Mouse (Mus musculus): ENCODE results near the gene Prkd3. TPM values are rescaled to one million over a fixed set of nuclear protein-coding genes. Genes with fewer than 3 reads are reported as not detected.

The Prkd3 gene
- polyA plus RNA-seq, 1 experiment from 2014 or later = 56.8 TPM

DNA sequence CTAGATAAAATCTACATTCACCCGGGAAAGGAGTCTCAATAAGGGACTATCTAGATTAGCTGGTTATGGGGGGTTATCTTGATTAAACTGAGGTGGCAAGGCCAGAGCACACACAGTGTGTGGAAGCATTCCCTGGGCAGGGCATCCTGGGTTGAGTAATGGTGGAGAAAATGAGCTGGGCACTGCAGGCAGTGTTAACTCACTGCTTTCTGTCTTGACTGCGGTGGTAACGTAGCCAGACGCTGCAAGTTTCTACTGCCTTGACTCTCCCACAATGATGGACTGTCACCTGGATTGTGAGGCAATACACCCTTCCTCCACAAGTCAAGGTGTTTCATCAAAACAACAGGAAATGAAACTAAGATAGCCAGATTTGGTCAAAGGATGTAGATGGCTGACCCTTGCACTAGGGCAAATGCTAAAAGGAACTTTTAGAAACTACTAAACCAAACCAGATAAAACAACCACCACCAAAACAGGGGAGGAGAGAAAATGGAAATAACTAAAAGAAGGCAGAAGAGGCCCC lies 20.8 kb downstream of the Prkd3 start:
- Histone ChIP-seq H3K36me3 (no peaks in the 10 kb centered on the region), H3K4me3 (replicated peaks) (no peak overlapping the region), H3K9me3 (no peaks in the 10 kb centered on the region), H3K27ac (no peak overlapping the region), H3K4me1 (replicated peaks) (no peaks in the 10 kb centered on the region; the same call in 1 of the 2 replicates), H3K9ac (replicated peaks) (no peak overlapping the region), H3K27me3 (no peaks in the 10 kb centered on the region), H3K4me2 (no peak overlapping the region)
- WGBS = 84% methylated on average over 4 of the region's 4 CpGs
- ATAC-seq (ENCODE audit: insufficient number of reproducible peaks, insufficient read depth, low FRiP score, low TSS enrichment, low read depth) = no peak

DNA sequence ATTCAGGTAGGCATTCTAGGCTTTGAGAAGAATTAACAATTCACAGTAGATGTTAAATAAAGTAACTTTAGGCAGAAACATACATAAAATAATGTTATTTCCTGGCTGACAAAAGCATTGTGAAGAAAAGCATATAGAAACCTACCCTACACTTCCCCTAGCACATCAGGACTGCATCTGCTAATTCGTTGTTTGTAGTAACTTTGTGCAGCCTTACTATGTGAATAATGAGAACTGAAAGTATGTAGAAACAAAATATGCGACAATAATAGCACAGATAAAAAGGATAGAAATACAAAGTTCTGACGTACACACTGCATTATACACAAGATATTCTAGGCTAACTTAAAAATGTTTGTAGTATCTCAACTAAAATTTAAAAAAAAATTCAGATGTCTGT lies 21.4 kb downstream of the Prkd3 start:
- Histone ChIP-seq H3K36me3 (no peaks in the 10 kb centered on the region), H3K4me1 (replicated peaks) (no peaks in the 10 kb centered on the region; the same call in 1 of the 2 replicates), H3K9ac (replicated peaks) (no peak overlapping the region), H3K9me3 (no peaks in the 10 kb centered on the region), H3K27me3 (no peaks in the 10 kb centered on the region), H3K4me2 (no peak overlapping the region), H3K27ac (no peak overlapping the region), H3K4me3 (replicated peaks) (no peak overlapping the region)
- 91% methylated on average over 3 of the region's 3 CpGs for WGBS
- ATAC-seq (ENCODE audit: insufficient number of reproducible peaks, insufficient read depth, low FRiP score, low TSS enrichment, low read depth) = no peak

DNA sequence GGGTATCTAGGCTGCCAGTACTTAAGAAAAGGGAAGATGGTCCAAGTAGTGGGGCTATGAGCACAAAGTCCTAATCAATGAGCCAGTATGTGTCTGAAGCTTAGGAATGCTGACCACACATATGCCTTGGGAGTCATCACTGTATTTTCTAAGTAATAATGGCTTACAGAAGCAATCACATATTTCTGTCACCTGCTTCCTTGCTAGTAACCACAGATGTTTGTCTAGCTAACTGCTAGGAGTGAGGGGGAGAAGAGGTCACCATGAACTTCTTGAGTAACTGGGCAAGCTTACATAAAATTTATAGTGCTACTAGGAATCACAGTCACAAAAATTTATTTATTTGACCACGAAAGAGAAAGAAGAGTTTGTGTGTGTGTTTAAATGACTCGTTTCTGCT lies 22.5 kb downstream of the Prkd3 start:
- Histone ChIP-seq H3K4me2 (no peak overlapping the region), H3K36me3 (no peaks in the 10 kb centered on the region), H3K27ac (no peak overlapping the region), H3K4me3 (replicated peaks) (no peak overlapping the region), H3K4me1 (replicated peaks) (peaks cover 1% of the 10 kb centered on the region; the same call in 1 of the 2 replicates), H3K9me3 (no peaks in the 10 kb centered on the region), H3K9ac (replicated peaks) (no peak overlapping the region), H3K27me3 (no peaks in the 10 kb centered on the region)
- no peak for ATAC-seq (ENCODE audit: insufficient number of reproducible peaks, insufficient read depth, low FRiP score, low TSS enrichment, low read depth)
- 69% methylated on average over 2 of the region's 2 CpGs for WGBS

DNA sequence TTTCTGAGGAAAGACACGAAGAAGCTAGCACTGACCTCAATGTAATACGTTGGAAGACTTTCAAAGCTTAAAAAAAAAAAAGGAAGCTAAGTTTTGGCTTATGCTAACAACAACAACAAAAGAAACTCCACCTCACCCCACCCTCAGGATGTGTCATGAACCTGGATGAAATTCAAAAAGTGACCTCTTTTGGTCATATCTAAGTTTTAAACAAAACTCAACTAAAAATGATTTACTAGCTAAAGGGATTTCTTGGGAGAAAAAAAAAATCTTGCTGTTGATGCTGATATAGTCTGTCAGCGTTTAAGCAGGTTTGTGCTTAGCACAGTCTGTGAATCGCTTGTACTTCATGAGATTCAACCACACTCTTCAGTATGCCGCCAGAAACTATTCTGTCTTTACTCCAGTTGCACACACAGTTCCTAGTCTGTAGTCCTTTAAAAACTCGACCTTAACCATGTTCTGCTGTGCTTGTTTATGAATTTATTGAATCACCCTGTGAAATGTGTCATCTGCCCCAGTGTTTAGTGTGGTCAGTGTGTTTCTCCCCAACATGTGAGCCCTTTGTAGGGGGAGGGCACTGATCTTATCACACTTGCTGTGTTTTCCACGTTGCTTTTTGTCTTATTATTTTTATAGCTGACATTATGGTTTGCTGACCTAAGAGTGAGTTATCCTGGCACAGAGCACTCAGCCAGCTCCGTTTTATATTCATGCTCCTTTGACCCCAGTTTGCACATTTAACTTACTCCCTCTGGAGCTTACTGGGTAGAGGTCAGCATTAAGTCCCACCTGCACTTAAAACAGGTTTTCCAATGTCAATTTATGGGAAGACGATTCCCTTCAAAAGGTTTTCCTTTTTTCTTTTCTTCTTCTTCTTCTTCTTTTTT lies 25.4 kb downstream of the Prkd3 start:
- H3K36me3 ChIP-seq = no peaks in the 10 kb centered on the region
- no peak for ATAC-seq (ENCODE audit: insufficient number of reproducible peaks, insufficient read depth, low FRiP score, low TSS enrichment, low read depth)
- H3K9me3 ChIP-seq = no peaks in the 10 kb centered on the region
- peaks cover 12% of the 10 kb centered on the region for H3K4me1 ChIP-seq (replicated peaks)
- no peak overlapping the region for H3K4me3 ChIP-seq (replicated peaks)
- H3K9ac ChIP-seq (replicated peaks) = no peak overlapping the region
- H3K27ac ChIP-seq = no peak overlapping the region
- H3K27me3 ChIP-seq = no peaks in the 10 kb centered on the region
- 69% methylated on average over 9 of the region's 9 CpGs for WGBS
- no peak overlapping the region for H3K4me2 ChIP-seq

DNA sequence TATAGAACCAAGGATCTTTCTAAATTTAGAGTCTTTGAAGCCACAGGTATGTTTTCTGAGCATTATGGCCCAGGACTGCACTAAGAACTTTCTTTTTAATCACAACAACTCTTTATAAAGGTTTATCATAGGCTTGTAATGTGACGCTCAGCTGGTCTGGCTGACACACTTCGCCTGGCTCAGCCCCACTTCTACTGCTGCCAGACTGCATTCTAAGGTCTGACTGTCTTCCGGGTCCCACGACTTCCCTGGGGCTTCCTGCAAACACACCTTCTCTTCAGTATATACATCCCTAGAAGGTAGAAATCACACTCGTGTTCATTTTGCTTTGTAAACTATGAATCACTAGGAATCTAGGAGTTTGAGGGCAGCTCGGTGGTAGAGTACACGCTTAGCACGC lies 26.2 kb downstream of the Prkd3 start:
- H3K4me1 ChIP-seq (replicated peaks) = peaks cover 12% of the 10 kb centered on the region
- no peak for ATAC-seq (ENCODE audit: insufficient number of reproducible peaks, insufficient read depth, low FRiP score, low TSS enrichment, low read depth)
- H3K27me3 ChIP-seq = no peaks in the 10 kb centered on the region
- 90% methylated on average over 8 of the region's 8 CpGs for WGBS
- no peak overlapping the region for H3K27ac ChIP-seq
- H3K9me3 ChIP-seq = no peaks in the 10 kb centered on the region
- no peaks in the 10 kb centered on the region; the same call in 1 of the 2 replicates for H3K36me3 ChIP-seq
- H3K9ac ChIP-seq (replicated peaks) = no peak overlapping the region
- no peak overlapping the region for H3K4me2 ChIP-seq
- no peak overlapping the region for H3K4me3 ChIP-seq (replicated peaks)

DNA sequence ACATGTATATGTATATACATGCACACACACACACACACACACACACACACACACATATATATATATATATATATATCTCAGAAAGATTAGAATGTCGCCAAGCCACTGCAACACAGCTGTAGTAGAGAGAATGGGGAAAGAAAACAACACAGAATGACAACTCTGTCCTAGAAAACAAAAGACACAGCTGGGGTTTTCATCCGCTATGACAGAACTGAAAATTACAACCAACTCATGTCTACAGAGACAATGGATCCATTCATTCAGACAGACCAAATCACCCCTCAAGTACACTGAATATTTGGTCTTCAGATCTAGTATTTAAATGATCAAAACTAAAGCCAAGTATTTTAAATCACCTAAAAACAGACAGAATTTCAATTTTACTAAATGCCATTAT lies 26.9 kb downstream of the Prkd3 start:
- H3K27ac ChIP-seq = no peak overlapping the region
- H3K4me1 ChIP-seq (replicated peaks) = peaks cover 12% of the 10 kb centered on the region
- H3K36me3 ChIP-seq = no peaks in the 10 kb centered on the region; the same call in 1 of the 2 replicates
- no peak for ATAC-seq (ENCODE audit: insufficient number of reproducible peaks, insufficient read depth, low FRiP score, low TSS enrichment, low read depth)
- H3K4me3 ChIP-seq (replicated peaks) = no peak overlapping the region
- H3K9me3 ChIP-seq = no peaks in the 10 kb centered on the region
- no peak overlapping the region for H3K9ac ChIP-seq (replicated peaks)
- WGBS = 80% methylated on average over 2 of the region's 2 CpGs
- no peaks in the 10 kb centered on the region for H3K27me3 ChIP-seq
- no peak overlapping the region for H3K4me2 ChIP-seq

DNA sequence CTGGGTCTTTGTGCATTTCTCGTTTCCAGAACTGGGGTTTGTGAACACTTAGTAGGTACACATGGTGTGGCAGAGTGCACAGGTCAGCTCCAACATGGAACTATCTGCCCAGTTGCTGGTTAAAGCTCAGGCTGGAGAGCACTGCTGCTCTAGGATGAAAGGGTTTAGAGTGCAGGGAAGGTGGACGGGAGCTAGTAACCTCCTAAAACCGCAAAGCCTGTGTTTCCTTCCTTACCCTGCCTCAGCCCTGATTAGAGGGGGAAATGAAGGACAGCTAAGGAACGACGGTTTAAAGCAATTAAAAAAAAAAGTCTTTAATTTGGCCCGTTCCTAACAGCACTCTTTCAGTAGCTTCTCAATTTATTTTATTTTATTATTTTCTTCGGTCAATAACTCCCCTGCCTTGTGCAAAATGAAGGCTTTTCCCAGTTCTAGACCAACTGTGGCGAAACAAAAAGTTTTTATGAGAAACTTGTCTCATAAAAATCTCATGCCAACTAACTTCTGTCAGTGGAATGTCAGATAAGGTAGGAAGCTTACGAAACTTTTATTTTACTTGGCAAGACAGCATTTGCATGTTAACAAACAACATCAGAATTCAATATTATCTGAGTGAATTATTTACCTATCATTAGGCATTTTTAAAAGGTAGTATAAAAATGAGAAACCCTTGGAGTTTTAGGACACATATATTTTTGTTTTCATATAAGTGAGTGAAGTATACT lies 28.2 kb downstream of the Prkd3 start:
- H3K36me3 ChIP-seq = no peaks in the 10 kb centered on the region; the same call in 1 of the 2 replicates
- H3K4me3 ChIP-seq (replicated peaks) = no peak overlapping the region
- H3K9ac ChIP-seq (replicated peaks) = no peak overlapping the region
- no peak overlapping the region for H3K27ac ChIP-seq
- H3K4me2 ChIP-seq = 0 out of 2 replicates have a peak overlapping the region, but pooled peaks have one; percentile 8
- ATAC-seq (ENCODE audit: insufficient number of reproducible peaks, insufficient read depth, low FRiP score, low TSS enrichment, low read depth) = no peak
- no peaks in the 10 kb centered on the region for H3K9me3 ChIP-seq
- H3K27me3 ChIP-seq = no peaks in the 10 kb centered on the region
- 42% methylated on average over 9 of the region's 9 CpGs for WGBS
- peaks cover 12% of the 10 kb centered on the region for H3K4me1 ChIP-seq (replicated peaks)

DNA sequence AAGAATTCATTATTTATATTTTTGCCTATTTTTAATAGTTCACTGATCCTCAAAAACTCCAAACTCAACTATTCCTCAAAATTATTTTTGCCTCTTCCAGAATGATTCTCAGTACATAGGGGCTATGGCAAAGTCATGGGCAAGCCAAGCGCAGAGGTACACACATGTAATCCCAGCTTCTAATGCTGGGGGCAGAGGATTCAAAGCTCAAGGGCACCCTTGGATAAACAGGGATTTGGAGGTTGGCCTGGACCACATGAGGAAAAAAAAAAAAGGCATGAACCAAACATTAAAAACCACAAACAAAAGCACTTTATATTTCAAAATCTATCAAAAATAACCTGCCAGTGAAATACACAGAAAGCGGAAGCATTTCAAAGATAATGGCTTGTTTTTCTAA lies 29.1 kb downstream of the Prkd3 start:
- Histone ChIP-seq H3K4me3 (replicated peaks) (no peak overlapping the region), H3K9me3 (no peaks in the 10 kb centered on the region), H3K9ac (replicated peaks) (no peak overlapping the region), H3K4me1 (replicated peaks) (peaks cover 15% of the 10 kb centered on the region), H3K27ac (no peak overlapping the region), H3K4me2 (no peak overlapping the region), H3K36me3 (no peaks in the 10 kb centered on the region; the same call in 1 of the 2 replicates), H3K27me3 (no peaks in the 10 kb centered on the region)
- 96% methylated on average over 2 of the region's 2 CpGs for WGBS
- ATAC-seq (ENCODE audit: insufficient number of reproducible peaks, insufficient read depth, low FRiP score, low TSS enrichment, low read depth) = no peak

DNA sequence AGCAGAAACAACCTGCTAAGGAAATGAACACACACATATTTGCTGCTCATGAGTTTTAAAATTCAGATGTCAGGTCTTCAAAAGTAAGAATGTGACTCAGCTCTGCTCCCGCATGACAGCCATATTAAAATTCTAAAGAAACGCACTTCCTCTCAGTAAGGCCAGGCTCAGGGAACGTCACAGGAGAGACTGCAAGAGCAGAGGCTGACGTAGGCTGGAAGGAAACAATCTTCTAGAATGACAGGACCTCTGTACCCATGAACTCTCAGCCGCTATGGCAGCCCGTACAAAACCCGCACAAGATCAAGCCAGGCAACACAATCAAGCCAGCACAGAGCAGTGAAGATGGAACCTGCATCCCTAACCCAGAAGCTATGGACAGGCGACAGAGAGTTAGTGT lies 31.6 kb downstream of the Prkd3 start:
- 74% methylated on average over 8 of the region's 8 CpGs for WGBS

DNA sequence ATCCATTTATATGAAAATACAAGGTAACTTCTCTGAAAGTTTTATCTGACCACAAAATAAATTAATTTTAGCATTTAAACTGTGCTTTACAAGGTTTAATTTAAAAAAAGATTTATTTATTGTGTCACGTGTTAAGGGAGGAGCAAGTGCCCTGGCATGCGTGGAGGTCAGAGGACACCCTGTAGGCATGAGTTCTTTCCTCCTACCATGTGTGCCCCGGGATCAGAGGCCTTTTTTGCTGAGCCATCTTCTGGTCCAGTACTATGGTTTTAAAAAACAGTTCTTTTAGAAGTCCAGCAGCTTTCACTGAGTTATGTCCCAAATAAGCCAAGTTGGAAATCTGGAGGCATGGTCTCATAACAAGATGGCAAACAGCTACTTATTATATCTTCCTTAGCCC lies 36.9 kb downstream of the Prkd3 start:
- 90% methylated on average over 3 of the region's 3 CpGs for WGBS
- Histone ChIP-seq H3K36me3 (peaks cover 52% of the 10 kb centered on the region), H3K9me3 (no peaks in the 10 kb centered on the region), H3K9ac (replicated peaks) (no peak overlapping the region), H3K27ac (no peak overlapping the region), H3K4me3 (replicated peaks) (no peak overlapping the region), H3K4me1 (replicated peaks) (0 out of 2 replicates have a peak, but pooled peaks cover 3% of the 10 kb centered on the region), H3K4me2 (no peak overlapping the region), H3K27me3 (no peaks in the 10 kb centered on the region)
- ATAC-seq (ENCODE audit: insufficient number of reproducible peaks, insufficient read depth, low FRiP score, low TSS enrichment, low read depth) = no peak

More for the DNA sequence above, 31.6 kb downstream of the Prkd3 start:
- H3K4me1 ChIP-seq (replicated peaks) = peaks cover 15% of the 10 kb centered on the region
- H3K27me3 ChIP-seq = no peaks in the 10 kb centered on the region
- H3K4me2 ChIP-seq = no peak overlapping the region
- no peak overlapping the region for H3K4me3 ChIP-seq (replicated peaks)
- no peak overlapping the region for H3K27ac ChIP-seq
- H3K9ac ChIP-seq (replicated peaks) = no peak overlapping the region
- H3K36me3 ChIP-seq = peaks cover 6% of the 10 kb centered on the region
- H3K9me3 ChIP-seq = no peaks in the 10 kb centered on the region
- ATAC-seq (ENCODE audit: insufficient number of reproducible peaks, insufficient read depth, low FRiP score, low TSS enrichment, low read depth) = no peak

DNA sequence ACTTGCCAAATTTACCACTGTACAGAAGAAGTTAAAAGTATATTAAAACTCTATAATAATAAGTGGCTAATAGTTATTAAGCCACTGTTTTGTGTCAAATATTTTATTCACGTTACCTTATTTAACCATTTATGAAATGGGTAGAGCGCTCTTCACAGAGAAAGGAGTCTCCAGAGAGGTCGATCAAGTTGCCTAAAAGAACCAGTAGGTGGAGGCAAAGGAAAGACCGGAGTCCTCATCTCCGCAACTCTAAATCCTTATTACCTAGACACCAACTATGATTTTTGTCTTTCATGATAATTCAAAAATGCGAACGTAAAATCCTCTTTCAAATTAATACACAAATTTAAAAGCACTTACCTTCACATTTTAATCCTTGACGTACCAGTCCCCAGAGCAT lies 37.5 kb downstream of the Prkd3 start:
- Histone ChIP-seq H3K9me3 (no peaks in the 10 kb centered on the region), H3K27ac (no peak overlapping the region), H3K27me3 (no peaks in the 10 kb centered on the region), H3K9ac (replicated peaks) (no peak overlapping the region), H3K4me3 (replicated peaks) (no peak overlapping the region), H3K4me1 (replicated peaks) (0 out of 2 replicates have a peak, but pooled peaks cover 3% of the 10 kb centered on the region), H3K4me2 (no peak overlapping the region), H3K36me3 (peaks cover 52% of the 10 kb centered on the region)
- no peak for ATAC-seq (ENCODE audit: insufficient number of reproducible peaks, insufficient read depth, low FRiP score, low TSS enrichment, low read depth)
- WGBS = 96% methylated on average over 8 of the region's 8 CpGs

All from limb, embryonic 12.5 days (tissue).